Mouse (Mus musculus) layer of hippocampus, postnatal 25 days (tissue): ENCODE results near the gene Clpp. TPM values are rescaled to one million over a fixed set of nuclear protein-coding genes. Genes with fewer than 3 reads are reported as not detected.

Experiments
- DNase-seq, 2 experiments: peaks; one replicate each; pipeline ENCODE4 v3.0.0; 2022; ENCODE audit warnings: mixed read lengths in 2 of 2, low spot score in 1 of 2; ENCODE audit errors: extremely low spot score in 1 of 2
- total RNA-seq, 2 experiments: library from RNA; stranded (reverse); gene quantifications; 2 replicates each; pipeline ENCODE4 v1.2.3; 2021

The Clpp gene
- 10 to 100 TPM; 57.8 to 68.3 TPM for total RNA-seq

DNA sequence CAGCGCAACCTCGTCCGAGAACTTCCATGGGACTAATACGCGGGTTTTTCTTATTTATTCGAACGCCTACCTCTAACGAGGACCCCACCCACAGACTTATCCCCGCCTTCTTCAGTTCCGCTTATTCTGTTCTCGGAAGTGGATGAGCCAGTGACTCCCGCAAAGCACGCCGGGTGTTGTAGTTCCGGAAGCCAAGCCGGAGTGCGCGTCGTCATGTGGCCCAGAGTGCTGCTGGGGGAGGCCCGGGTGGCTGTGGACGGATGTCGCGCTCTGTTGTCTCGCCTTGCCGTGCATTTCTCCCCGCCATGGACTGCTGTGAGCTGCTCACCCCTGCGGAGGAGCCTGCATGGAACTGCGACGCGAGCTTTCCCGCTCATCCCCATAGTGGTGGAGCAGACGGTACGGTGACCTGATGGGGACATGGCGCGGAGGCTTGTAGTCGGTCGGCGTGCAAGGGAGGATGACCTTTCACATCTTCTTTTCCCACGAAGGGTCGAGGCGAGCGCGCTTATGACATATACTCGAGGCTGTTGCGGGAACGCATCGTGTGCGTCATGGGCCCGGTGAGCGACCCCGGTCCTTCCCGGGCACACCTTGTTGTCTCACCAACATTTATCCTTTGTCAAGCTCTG, at the start of gene Clpp:
Gene Clpp, plus strand, starts transcription at position 191 of the 632 bp plus-strand sequence.
- peak; percentile 80 to 86 for DNase-seq

DNA sequence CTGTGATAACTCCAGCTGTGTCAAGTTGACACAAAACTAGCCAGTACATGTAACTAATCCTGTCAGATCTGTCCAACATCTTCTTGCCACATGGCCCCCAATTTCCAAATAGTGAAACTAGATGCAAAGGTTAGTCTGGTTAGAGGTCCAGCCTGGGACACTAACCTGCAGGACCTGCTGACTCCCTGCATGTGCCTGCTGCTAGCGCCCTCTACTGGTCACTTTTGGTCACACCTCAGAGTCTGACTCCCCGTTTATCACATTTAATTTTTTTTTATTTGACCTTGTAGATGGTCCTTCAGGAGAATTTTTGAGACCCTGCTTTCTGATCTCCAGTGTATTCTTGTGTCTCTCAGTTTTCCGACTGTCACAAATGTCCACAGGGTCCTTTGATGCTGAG, 39.2 kb upstream of the Clpp start:
- peak in 1 of 2 experiments; percentile 60 for DNase-seq

- no peak for DNase-seq
These were observed 37.5 kb upstream of the Clpp start for GRCm38 (mm10) chr17:56952639-56953038.

DNA sequence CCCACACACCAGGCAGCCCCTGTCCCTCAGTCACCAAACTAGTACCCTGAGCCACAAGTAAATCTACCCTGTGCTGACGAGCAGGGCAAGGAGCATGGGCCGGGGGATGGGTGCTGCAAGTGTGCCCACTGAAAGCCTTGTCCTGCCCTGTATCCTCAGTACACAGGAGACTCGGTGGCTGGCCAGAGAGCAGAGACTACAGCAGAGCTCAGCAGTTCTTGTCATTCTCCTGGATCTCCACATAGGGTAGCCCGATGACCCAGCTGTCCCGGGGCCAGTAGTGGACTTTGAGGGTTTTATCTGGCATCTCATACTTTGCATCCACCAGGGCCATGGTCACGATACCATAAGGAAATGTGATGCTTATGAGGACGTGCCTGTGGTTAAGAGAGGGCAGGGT, 35.2 kb upstream of the Clpp start:
- no peak for DNase-seq

DNA sequence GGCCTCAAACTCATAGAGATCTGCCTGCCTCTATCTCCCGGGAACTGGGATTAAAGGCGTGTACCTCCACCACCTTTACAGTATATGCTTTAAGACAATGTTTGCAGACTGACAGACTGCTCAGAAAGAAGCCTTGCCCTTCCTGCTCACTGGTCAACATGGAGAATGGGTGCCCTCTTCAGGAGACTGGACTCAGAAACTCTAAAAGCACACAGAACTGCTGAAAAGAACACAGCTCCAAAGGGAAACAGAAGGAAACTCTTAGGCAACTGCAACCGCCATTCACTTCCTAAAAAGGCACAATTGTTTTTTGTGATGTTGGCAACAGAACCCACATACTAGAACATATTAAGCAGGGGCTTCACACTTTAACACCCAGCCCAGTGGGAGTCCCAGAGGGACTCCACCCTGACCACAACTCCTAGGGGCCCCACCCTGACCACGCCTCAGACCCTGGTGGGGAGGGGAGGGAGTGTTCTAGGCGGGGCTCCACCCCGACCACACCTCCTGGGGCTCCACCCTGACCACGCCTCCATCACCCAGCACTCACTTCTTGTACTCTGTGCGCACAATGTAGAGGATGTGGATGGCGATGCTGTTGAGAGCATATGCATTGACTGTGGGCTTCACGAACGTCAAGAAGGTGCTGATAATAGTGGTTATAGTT, 32.2 kb upstream of the Clpp start:
- DNase-seq = no peak

DNA sequence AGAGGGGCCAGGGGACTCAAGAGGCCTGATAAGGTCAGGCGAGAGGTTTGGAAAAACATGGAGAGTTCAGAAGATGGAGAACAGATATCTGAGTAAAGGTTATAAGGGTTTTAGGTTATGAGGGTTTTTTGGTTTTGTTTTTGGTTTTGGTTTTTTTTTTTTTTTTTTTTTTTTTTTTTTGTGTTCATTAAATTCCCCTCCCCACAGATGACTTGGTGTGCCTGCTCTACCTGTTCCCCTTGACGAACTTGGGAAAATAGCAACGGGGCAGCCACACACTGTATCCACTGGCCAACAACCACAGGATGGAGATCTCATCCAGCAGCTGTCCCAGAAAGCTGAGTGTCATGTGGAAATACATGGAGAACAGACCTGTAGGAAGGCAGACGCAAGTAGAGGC, 31.4 kb upstream of the Clpp start:
- no peak for DNase-seq

DNA sequence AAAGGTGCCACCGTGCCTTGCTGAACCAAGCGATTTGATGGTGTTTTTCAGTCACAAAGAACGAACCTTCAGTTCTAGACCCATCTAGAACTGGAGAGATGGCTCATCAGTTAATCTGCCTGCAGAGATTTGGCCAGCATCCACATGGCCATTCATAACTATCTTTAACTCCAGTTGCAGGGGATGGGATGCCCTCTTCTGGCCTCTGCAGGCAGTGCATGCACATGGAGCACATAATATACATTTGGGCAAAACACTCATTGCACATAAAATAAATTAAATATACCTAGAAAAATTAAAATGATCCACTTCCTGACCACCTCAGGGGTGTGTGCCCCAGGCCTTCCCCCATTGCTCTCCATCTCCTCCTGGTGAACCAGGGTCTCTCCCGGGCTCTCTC, 28.2 kb upstream of the Clpp start:
- DNase-seq = no peak

DNA sequence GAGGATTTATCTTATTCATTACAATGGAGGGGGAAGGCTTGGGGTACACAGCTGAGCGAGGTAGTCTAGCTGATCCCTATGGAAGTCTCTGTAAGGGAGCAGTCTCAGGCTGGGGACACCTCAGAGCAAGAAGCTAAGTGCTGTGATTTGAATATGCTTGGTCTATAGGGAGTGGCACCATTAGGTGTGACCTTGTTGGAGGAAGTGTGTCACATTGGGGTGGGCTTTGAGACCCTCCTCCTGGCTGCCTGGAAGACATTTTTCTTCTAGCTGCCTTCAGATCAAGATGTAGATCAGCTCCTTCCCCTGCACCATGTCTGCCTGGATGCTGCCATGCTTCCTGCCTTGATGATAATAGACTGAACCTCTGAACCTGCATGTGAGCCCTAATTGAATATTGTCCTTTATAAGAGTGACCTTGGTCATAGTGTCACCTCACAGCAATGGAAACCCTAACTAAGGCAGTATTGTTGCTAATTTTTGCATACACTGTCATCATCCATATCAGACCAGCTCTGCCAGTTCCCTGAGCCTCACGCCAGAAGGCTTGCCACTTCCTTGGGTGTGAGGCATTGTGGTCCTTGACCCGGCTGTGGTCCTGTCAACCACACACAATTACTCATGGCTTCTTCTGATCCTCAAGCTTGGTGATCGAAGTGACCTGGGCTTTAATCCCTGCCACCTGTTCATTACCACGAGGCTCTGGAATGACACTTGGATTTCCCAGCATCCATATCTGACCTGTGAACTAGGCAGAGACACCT, 27.3 kb upstream of the Clpp start:
- no peak for DNase-seq

DNA sequence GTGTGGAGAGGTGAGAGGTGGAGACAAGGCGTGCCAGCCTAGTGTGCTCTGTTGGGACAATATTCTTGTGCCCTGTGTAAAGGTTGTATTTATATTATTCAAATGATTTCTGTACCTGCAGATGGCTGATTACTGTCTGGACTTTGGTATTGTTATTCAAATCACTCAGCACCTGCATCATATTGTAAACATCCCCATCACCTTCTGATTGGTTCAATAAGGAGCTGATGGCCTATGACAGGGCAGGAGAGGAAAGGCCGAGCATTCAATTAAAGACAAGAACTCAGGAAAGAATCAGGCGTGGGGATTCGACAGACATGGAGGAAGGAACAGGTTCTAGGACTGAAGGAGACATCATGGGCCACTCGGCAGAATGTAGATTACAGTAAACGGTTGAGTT, 26.5 kb upstream of the Clpp start:
- no peak for DNase-seq

- DNase-seq = no peak
These were observed 20.8 kb upstream of the Clpp start for GRCm38 (mm10) chr17:56969321-56969720.

DNA sequence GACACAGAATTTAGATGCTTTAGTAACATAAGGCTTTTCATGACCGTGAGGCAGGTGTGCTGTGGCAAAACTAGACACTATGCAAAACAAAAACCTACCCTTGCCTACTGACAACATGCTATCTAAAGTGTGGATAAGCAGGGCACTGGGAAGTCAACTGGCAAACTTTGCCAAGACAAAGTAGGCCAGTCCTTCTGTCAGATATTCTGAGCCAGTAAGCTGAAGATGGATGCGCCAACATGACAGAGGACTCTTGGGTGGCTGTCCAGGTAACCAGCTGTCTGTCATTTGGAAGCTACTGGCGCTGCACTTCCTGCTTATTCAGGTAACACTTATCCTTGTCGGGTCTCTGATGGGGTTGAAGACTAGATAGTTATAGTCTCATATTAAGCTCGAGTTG, 20.0 kb upstream of the Clpp start:
- DNase-seq = no peak

DNA sequence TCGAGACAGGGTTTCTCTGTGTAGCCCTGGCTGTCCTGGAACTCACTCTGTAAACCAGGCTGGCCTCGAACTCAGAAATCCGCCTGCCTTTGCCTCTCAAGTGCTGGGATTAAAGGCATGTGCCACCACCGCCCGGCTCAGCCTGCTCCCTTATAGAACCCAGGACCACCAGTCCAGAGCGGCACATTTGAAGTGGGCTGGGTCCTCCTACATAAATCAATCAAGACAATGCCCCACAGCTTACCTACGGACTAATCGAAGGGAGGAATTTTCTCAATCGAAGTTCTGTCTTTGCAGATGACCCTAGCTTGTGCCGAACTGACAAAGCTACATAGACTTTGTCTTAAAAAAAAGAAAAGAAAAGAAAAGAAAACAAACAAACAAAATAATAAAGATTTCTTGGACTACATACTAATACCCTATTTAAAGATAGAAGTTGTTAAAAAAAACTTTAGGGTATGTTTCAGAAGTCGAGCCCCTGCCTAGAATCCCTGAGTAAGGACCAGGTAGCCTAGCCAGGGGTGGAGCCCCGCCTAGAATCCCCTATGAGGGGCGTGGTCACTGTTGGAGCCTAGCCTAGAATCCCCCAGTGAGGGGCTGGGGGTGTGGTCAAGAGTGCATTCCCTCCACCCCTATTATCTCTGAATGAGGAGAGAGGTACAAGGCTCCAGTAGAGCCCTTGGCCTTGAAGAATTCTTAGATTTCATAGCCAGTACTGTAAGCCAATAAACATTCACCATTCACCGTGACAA, 16.0 kb upstream of the Clpp start:
- no peak for DNase-seq

DNA sequence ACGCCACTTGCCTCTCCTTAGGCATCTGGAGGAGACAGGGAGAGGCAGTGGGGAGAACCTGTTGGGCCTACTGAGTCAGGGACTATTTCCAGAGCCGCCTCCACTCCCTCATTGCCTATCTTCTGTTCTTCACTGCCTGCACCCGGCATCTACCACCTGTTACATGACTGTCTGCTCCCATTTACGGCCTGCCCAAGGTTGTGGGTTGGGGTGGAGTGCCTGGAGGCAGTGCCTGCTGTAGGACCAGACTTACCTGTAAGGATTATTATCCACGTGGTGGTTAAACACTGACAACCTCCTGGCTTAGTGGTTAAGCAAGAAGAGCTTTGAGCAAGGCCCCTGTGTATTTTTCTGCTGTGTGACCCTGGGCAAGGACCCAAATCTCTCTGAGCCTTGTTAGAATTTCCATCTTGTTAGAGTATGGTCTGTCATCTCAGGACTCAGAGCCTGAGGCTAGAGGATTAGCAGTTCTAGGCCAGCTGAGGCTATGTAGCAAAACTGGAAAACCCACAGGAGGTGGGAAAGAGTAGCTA, 15.3 kb upstream of the Clpp start:
- DNase-seq = no peak

DNA sequence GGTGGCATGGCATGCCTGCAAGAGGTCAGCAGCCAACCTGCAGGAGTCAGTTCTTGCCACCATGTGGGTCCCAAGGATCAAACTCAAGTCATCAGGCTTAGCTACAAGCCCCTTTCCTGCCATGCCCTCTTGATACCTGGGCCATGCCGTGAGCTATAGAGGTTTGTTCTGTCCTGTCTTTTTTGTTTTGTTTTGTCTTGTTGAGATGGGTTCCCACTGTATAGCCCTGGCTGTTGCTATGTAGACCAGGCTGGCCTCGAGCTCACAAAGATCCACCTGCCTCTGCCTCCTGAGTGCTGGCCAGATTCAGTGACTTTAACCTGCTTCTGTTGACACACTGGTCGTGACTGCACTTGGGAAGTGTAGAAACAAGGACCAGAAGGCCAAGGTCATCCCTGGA, 14.7 kb upstream of the Clpp start:
- no peak for DNase-seq

DNA sequence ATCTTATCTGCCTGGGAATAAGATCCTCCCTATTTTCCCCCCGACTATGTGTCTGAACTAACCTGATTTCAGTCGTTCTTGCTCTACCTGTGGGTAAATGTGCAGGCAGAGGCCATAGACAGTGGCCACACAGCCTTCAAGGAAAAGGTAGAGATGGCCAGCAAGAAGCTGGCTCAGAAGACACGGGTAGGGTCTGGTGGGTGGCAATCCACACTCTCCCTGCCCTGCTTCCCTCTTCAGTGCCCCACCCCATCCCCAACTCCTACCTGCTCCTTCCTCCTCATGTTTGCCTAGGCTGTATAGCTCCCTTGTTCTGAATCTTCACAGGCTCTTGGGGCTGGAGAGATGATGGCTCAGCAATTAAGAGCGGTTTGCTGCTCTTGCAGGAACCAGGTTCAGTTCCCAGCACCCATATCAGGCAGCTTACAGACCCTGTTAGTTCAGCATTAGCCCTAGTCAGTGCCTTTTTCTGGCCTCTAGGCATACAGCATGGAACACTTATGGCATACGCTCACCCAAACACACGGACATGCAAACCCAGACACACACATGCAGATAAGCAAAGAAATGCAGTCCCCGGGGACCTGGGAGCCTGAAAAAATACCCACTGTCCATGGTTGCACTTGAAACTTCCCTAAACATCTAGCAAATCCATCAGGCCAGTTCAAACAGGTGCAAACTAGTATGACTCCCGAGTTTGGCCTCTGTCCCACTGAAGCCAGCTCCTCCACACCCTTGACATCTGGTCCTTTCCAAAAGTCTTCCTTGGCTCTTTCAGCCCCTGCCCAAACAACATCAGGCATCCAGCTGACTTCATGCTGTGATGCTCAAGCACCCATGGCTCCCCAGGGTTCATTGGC, 13.3 kb upstream of the Clpp start:
- DNase-seq = no peak

GRCm38 (mm10) chr17:56979524-56979923, 10.6 kb upstream of the Clpp start:
- DNase-seq = no peak

DNA sequence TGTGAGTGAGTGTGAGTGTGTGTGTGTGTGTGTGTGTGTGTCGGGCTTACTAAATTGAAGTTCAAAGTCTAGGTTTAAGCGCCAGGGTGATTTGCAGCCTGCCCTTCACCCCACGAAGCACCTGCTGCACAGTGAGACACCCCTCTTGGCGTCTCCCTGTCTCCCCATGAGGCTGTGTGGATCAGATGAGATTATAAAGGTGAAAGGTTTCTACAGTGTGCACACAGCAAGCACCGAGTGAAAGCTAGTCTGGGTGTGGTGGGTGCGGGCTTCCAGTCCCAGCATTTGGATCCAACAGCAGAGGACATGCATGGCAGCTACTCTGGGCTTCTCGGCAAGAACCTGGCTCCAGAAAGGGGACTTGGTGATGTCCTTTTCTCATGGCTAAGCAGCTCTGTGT, 9.1 kb upstream of the Clpp start:
- no peak for DNase-seq

DNA sequence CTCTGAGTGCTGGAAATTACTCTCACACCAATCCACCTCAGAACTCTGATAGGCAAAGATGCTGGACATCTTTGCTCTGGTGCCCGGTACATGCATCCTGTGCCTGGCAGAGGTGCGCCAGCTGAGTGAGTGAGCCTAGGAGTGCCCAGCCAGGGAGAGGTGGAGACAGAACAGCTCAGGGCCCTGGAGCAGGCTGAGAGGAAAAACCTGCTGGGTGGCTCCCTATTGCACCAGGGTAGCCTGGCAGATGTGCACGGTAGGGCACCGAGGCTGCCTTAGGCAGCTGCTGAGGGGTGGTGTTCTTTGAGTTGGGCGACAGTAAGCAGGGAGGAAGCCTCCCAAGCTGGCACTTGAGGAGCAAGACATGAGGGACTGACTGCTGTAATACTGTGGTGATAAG, 8.1 kb upstream of the Clpp start, which contains the start of gene Acer1:
Gene Acer1, minus strand, starts transcription at position 114 of the 400 bp plus-strand sequence.
- no peak for DNase-seq

DNA sequence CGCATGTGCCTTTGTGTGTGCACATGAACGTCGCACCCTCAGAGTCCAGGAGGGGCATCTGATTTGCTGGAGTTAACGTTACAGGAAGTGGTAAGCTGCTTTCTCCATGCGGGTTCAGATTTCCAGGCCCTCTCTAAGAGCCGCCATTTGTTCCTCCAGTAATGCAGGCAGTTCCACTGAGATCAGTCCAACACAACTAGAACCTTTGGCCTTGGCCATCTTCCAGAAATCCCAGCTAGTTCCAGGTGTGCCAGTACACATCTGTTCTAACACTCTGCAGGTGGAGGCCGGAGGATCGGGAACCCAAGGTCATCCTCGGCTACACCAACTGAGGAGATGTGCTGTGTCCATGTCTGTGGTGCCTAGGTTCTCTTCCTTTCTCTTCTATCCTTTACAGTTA, 5.2 kb upstream of the Clpp start:
- DNase-seq = no peak

- no peak for DNase-seq
These were observed 4.4 kb upstream of the Clpp start for GRCm38 (mm10) chr17:56985656-56986055.
